Mouse (Mus musculus): ENCODE data around the gene Perp.

DNA sequence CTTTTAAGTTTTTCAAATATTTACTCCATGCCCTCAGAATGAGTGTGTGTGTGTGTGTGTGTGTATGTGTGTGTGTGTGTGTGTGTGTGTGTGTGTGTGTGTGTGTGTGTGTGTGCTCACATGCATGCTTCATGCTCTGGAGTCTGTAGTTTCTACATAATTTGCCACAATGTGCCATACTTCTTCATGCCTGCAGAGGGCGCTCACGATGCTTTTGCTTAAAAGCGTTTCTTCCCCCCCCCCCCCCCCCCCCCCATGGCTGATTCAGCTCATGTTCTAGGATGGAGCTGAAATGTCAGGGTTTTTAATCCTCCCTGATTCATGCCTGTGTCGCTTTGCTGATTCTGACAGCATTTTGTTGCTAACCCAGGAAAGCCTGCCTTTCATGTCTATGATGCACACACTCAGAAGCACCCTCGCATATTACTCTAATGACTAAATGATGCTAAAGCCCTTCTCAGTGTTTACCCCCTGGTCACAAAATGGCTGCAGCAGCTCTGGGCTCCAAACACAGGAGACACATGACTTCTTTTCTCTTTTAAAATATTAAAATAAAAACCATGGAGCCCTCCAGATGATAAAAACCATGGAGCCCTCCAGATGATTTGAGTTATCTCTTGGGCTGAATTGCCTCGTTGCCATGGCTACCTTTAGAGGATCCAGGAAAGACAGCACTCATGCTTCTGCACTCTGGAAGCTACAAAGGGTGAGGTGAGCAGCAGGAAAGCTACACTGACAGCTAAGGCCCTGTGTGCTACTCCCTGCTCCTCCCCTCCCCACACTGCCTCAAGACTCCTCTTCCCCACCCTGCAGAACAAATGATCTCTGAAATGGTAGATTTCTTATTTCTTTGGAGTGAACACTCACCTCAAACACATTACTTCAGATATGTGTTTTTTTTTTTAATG lies 49.7 kb downstream of the Perp start:
- TF ChIP-seq GATA1 (IDR thresholded peaks at IDR 0.05; ENCODE audit: borderline replicate concordance, low read length), result no peak
- no peak for TF ChIP-seq FLI1 (IDR thresholded peaks at IDR 0.05; ENCODE audit: low read length)

All from megakaryocyte, embryonic 14.5 days (primary cell).